Mouse (Mus musculus) embryonic fibroblast, embryonic 13.5 days (primary cell): ENCODE data around the gene Emid1. TPM values are rescaled to one million over a fixed set of nuclear protein-coding genes. Genes with fewer than 3 reads are reported as not detected.
A peak's percentile ranks its signal among the peaks of the same experiment; 100 is the strongest.

Experiments used
- H3K27ac ChIP-seq: 2 replicates; pipeline ENCODE4 v1.5.1; 2012; ENCODE audit warnings: low read length, control low read depth, inconsistent platforms; ENCODE audit not compliant: insufficient read depth
- H3K4me1 ChIP-seq: 2 replicates; pipeline ENCODE4 v1.6.1; 2011; ENCODE audit warnings: low read length; ENCODE audit not compliant: control insufficient read depth, insufficient read depth
- H3K4me3 ChIP-seq: 2 replicates; pipeline ENCODE4 v1.5.1; 2011; ENCODE audit warnings: mild to moderate bottlenecking, control low read depth, low read length; ENCODE audit not compliant: insufficient read depth
- CTCF ChIP-seq: IDR thresholded peaks from 2 replicates; pipeline ENCODE4 v1.5.1; 2011; ENCODE audit warnings: mild to moderate bottlenecking, control low read depth, low read length, moderate library complexity, borderline replicate concordance; ENCODE audit not compliant: insufficient read depth
- POLR2A ChIP-seq: IDR thresholded peaks from 2 replicates; pipeline ENCODE4 v1.6.1; 2011; ENCODE audit warnings: low read depth, mild to moderate bottlenecking, control low read depth, low read length, moderate library complexity
- polyA plus RNA-seq: library from polyadenylated mRNA; stranded (reverse); fragments of >200 nt; gene quantifications from 2 replicates; pipeline ENCODE4 v1.2.4, GENCODE M21; 2011; ENCODE audit warnings: low read depth; ENCODE audit not compliant: missing spikeins, insufficient read length

Gene Emid1
- polyA plus RNA-seq, 1 experiment: 4.1 TPM

DNA sequence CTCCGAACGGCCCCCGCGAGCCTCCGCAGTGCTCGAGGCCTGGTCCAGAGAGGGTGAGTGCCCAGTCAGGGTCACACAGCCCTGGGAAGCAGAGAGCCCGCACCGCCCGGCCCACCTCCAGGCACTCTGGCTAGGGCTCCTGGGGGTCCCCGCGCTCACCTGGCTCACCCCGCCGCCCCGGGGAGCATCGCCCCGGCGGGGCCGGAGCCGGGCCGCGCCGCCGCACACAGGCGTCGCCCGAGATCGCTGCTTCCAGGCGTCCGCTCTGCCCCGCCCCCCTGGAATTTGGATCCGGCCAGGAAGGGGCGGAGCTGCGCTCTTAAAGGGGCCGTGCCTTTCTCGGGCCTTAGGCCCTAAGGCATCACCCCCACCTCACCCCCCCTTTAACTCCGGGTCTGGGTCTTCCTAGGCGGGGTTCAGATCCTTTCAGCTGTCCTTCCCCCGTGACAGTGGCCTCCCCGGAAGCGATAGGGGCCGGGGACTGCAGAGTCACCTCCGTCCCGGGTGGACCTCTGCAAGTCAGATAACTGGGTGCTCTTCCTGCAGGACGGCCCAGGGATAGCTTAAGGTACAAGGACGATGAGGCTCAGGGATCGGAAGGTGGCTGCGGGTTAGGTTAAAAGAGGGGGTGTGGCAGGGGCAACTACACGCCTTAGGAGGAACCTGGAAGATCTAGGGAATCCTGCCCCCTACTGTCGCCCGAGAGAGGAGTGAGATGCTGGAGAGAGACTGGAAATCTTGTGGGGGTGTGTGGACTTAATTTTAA, 86.8 kb downstream of the Emid1 start, which contains the start of gene Gas2l1:
Gene Gas2l1, minus strand, starts transcription at position 272 of the 766 bp plus-strand sequence.
- TF ChIP-seq POLR2A (peak; percentile 46), CTCF (peak; percentile 29; the same call in 1 of the 2 replicates)
- peaks cover 2% of the 10 kb centered on the region; the same call in 1 of the 2 replicates for H3K4me1 ChIP-seq
- peak within 1 kb of the TSS; percentile 73 for H3K4me3 ChIP-seq
- peak within 1 kb of the TSS; percentile 55 for H3K27ac ChIP-seq

- Histone ChIP-seq H3K4me3 (peak overlapping the region; percentile 73), H3K4me1 (peaks cover 2% of the 10 kb centered on the region; the same call in 1 of the 2 replicates), H3K27ac (no peak overlapping the region)
- TF ChIP-seq POLR2A: no peak
- TF ChIP-seq CTCF: no peak
Measured at GRCm38 (mm10) chr11:5064282-5065055, 87.6 kb downstream of the Emid1 start.

- H3K4me1 ChIP-seq: peaks cover 2% of the 10 kb centered on the region; the same call in 1 of the 2 replicates
- TF ChIP-seq CTCF (no peak), POLR2A (no peak)
- peak overlapping the region; percentile 73 for H3K4me3 ChIP-seq
- no peak overlapping the region for H3K27ac ChIP-seq
Measured at GRCm38 (mm10) chr11:5063561-5064281, 88.3 kb downstream of the Emid1 start.

DNA sequence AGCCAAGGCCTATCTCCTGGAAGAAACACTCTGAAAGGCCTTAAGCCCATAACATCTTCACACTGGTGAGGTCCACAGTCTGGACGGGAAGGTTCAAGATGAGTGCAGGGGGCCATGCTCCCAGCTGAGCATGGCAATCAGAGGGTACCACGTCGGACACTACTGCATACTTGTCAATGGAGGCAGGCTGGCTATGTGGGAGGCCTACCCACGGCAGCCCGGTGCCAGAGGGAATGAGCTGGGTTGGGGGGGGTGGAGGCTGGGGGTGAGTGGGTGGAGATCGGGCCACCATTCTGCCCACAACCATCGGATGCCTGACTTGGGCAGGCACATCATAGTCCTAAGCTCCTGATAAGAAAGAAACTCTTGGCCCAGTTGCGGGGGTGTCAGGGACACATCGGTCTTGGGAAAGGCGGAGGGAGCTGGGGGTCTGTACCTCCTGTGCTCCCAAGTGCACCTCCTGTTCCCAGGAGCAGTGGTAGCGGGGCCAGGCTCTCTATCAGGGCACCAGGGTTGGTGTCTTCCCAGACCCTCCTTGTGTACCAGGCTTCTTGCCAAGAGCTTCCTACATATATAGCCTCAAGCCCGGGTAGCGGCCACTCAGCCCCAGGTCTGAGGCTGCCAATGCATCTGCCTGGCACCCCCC, 89.1 kb downstream of the Emid1 start:
- Histone ChIP-seq H3K4me1 (peaks cover 2% of the 10 kb centered on the region; the same call in 1 of the 2 replicates), H3K4me3 (no peak overlapping the region)

DNA sequence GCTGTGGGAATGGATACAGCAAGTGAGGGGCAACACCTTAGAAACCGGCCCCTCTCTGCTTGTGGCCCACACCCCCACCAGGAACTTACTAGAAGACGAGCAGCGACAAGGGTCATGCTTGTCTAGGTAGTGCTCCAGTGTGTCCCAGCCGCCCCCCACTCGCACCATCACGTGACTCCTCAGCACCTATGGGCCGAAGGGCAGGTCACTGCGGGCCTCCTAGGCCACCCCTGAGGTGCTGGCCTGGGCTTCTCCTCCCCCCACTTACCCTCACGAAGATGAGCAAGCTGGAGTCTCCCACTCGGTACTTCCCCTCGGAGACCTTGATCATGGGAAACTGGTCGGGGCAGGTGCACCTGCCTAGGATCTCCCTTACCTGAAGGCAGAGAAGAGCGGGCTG, 89.7 kb downstream of the Emid1 start:
- no peak for TF ChIP-seq CTCF
- TF ChIP-seq POLR2A: no peak
- H3K4me3 ChIP-seq: no peak overlapping the region
- H3K27ac ChIP-seq: no peak overlapping the region
- peaks cover 2% of the 10 kb centered on the region; the same call in 1 of the 2 replicates for H3K4me1 ChIP-seq

More for the DNA sequence above, 89.1 kb downstream of the Emid1 start:
- no peak overlapping the region for H3K27ac ChIP-seq
- TF ChIP-seq POLR2A: no peak
- no peak for TF ChIP-seq CTCF

DNA sequence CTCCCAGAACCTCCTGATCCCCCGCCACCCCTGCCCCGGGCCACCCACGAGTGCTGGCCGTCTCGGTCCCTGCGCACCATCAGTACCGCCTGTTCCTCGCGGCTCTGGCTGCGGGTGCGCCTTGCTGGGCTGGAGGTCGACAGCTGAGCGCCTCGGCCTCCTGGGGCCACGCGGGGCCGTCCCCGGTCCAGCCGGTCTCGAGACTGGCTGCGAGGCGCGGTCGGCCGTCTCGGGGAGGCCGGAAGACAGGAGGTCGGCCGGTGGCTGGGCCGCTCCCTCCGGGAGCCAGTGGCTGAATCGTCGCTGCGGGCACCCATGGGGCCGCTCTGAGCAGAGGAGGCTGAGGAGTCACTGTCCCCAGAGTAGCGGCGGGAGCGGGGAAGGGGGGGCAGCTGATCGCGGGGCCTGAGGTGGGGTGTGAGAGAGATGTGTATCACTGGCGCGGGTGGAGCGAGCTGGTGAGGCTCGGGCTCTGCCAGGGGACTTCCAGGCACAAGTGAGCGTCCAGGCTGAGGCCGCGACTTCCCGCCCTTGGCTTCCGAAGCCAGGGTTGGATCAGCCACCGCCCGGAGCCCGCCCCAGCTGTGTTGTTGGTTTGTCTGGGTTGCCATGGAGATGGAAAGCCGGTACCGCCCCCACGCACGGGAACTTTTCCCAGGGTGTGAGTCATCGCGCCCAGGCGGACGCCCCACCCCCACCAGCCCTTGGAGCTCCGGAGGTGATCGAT, 90.5 kb downstream of the Emid1 start:
- Histone ChIP-seq H3K4me1 (peaks cover 2% of the 10 kb centered on the region; the same call in 1 of the 2 replicates), H3K4me3 (no peak overlapping the region), H3K27ac (no peak overlapping the region)
- TF ChIP-seq CTCF (no peak), POLR2A (no peak)

DNA sequence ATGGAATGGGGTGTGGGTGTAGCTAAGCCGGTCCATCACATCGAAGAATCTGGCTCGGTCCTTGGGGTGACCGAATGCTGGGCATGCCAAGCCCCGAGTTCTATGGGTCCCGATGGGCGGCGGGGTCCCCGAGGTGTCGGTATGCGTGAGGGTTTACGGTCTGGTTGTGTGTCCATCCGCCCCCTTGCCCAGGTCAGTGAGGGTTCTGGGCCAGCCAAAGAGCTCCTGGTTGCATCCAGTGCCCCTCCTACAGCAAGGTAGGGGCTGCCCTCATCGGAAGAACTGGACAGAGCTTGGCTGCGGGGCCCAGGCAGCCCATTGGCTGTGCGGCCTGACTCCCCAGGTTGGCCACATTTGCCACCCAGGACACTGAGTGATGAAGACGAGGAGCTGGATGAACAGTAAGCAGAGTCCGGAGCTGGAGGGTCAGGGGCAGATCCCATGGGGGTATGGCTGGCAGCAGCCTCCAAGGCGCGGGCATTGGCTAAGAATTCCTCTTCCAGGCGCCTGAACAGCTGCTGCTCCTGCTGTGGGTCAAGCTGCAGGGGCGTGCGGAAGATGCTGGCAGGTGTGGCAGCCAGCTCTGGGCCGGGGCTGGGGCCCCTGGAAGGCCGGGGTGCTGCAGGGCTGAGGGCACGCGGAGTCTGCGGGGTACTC, 91.2 kb downstream of the Emid1 start:
- TF ChIP-seq POLR2A (no peak), CTCF (no peak)
- Histone ChIP-seq H3K4me3 (no peak overlapping the region), H3K27ac (no peak overlapping the region), H3K4me1 (peaks cover 2% of the 10 kb centered on the region; the same call in 1 of the 2 replicates)

DNA sequence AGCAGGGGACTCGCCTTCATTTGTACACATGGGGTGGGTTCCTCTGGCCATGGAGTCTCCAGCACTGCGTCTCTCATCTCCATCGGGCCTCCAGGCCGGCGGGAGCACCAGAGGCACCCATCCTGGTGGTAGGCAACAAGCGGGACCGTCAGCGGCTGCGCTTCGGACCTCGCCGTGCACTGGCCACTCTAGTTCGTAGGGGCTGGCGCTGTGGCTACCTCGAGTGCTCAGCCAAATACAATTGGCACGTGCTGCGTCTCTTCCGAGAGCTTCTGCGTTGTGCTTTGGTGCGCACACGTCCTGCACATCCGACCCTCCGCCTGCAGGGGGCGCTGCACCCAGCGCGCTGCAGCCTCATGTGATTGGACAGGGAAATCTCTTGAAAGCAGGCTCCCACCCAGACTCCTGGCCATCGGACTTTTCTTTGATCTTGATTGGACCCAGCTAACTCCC, 92.3 kb downstream of the Emid1 start:
- Histone ChIP-seq H3K27ac (no peak overlapping the region), H3K4me3 (no peak overlapping the region), H3K4me1 (peaks cover 2% of the 10 kb centered on the region; the same call in 1 of the 2 replicates)
- TF ChIP-seq POLR2A (no peak), CTCF (peak; percentile 89)
